Mouse (Mus musculus) forebrain, embryonic 12.5 days (tissue): Measurements from ENCODE around the gene Klhl5. TPM values are rescaled to one million over a fixed set of nuclear protein-coding genes. Genes with fewer than 3 reads are reported as not detected.

Source experiments
- ATAC-seq: fragments of 200-750 bp; cut with Nextera tagmentation; 2 replicates; pipeline ENCODE4 v1.8.0; 2017; ENCODE audit warnings: moderate TSS enrichment; ENCODE audit not compliant: low FRiP score
- H3K27ac ChIP-seq: fragments of 300-500 bp; sonication (generic); 2 replicates; pipeline ENCODE4 v1.5.1; 2016; ENCODE audit warnings: mild to moderate bottlenecking
- H3K27me3 ChIP-seq: fragments of 300-500 bp; sonication (generic); 2 replicates; pipeline ENCODE4 v1.6.1; 2016; ENCODE audit warnings: mild to moderate bottlenecking
- H3K36me3 ChIP-seq: fragments of 300-500 bp; sonication (generic); replicated peaks from 2 replicates; pipeline ENCODE4 v1.6.1; 2016; ENCODE audit warnings: mild to moderate bottlenecking
- H3K4me1 ChIP-seq: fragments of 300-500 bp; sonication (generic); 2 replicates; pipeline ENCODE4 v1.6.1; 2016
- H3K4me2 ChIP-seq: fragments of 300-500 bp; sonication (generic); 2 replicates; pipeline ENCODE4 v1.6.1; 2016; ENCODE audit warnings: mild to moderate bottlenecking, moderate library complexity
- H3K4me3 ChIP-seq: fragments of 300-500 bp; sonication (generic); replicated peaks from 2 replicates; pipeline ENCODE4 v1.5.1; 2016; ENCODE audit warnings: mild to moderate bottlenecking
- H3K9ac ChIP-seq: fragments of 300-500 bp; sonication (generic); 2 replicates; pipeline ENCODE4 v1.6.1; 2016; ENCODE audit warnings: mild to moderate bottlenecking
- H3K9me3 ChIP-seq: fragments of 300-500 bp; sonication (generic); 2 replicates; pipeline ENCODE4 v1.6.1; 2016
- WGBS: fragments of 180-500 bp; shearing (Covaris S2); methylation state at CpG from one replicate; pipeline ENCODE4 v1.1.7; 2016; 5-methylcytosine and 5-hydroxymethylcytosine counted together
- polyA plus RNA-seq: library from polyadenylated mRNA; unstranded; fragments of >200 nt; fragmentation: Nextera tagmentation; extraction: Ambion mirVana; gene quantifications from 2 replicates; pipeline ENCODE4 v1.2.1, GENCODE M21; 2016

The Klhl5 gene
- polyA plus RNA-seq, 1 experiment from 2014 or later, result 47.6 TPM

GRCm38 (mm10) chr5:65130528-65131210 is 23.3 kb downstream of the Klhl5 start:
- 2% methylated on average over 12 of the region's 12 CpGs for WGBS
- Histone ChIP-seq H3K27ac (peak overlapping the region; percentile 85), H3K27me3 (no peaks in the 10 kb centered on the region), H3K4me3 (peak overlapping the region; percentile 55), H3K9ac (peak overlapping the region; percentile 70), H3K4me2 (peak overlapping the region; percentile 71), H3K4me1 (peaks cover 22% of the 10 kb centered on the region), H3K9me3 (no peaks in the 10 kb centered on the region), H3K36me3 (no peaks in the 10 kb centered on the region)
- ATAC-seq, result peak; percentile 95

DNA sequence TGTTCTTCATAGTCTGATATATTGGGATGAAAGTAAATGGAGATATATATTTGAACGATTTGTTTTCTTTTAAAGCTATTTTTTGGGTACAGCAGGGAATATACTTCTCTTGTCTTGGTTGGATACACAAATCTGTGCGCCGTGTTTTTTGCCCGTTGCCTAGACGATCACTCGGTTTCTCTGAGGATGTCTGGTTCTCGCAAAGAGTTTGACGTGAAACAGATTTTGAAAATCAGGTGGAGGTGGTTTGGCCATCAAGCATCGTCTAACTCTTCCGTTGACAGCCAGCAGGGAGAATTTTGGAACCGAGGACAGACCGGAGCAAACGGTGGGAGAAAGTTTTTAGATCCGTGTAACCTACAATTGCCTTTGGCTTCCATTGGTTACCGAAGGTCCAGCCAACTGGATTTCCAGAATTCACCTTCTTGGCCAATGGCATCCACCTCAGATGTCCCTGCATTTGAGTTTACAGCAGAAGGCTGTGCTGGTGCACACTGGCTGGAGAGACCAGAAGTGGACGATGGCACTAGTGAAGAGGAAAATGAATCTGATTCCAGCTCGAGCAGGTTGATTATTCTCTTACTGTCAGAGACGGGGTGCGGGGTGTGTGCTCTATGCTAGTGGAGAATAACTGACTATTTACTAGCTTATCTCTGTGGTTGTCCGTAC is 24.0 kb downstream of the Klhl5 start:
- H3K27me3 ChIP-seq, result no peaks in the 10 kb centered on the region
- H3K4me2 ChIP-seq, result peak overlapping the region; percentile 71
- peak overlapping the region; percentile 55 for H3K4me3 ChIP-seq
- H3K4me1 ChIP-seq, result peaks cover 26% of the 10 kb centered on the region
- 5% methylated on average over 20 of the region's 20 CpGs for WGBS
- H3K27ac ChIP-seq, result peak overlapping the region; percentile 85
- ATAC-seq, result peak; percentile 33
- H3K9ac ChIP-seq, result peak overlapping the region; percentile 70
- no peaks in the 10 kb centered on the region for H3K9me3 ChIP-seq
- H3K36me3 ChIP-seq, result no peaks in the 10 kb centered on the region

- Histone ChIP-seq H3K4me1 (peaks cover 5% of the 10 kb centered on the region; the same call in 1 of the 2 replicates), H3K4me3 (no peak overlapping the region), H3K4me2 (no peak overlapping the region), H3K36me3 (peaks cover 1% of the 10 kb centered on the region; the same call in 1 of the 2 replicates), H3K27me3 (no peaks in the 10 kb centered on the region), H3K27ac (no peak overlapping the region), H3K9me3 (no peaks in the 10 kb centered on the region), H3K9ac (no peak overlapping the region)
- ATAC-seq, result no peak
- WGBS, result 89% methylated on average over 7 of the region's 7 CpGs
These were observed 28.8 kb downstream of the Klhl5 start for GRCm38 (mm10) chr5:65136159-65136558.

DNA sequence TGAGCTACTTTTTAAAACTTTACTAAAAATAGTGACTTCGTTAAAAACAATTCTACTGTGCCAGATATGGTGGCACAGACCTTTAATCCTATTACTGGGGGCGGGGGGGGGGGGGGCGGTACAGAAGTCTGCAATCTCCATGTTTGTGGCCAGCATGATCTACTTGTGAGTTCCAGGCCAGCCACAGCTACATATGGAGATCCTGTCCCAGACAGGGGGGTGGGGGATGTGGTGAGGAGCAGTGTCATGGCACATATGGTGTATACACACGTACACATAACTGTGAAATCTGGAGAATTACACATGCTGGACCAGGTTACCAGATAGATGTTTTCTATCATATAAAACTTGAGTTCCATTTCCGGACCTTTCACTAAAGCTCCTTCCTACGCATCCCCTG is 29.7 kb downstream of the Klhl5 start:
- Histone ChIP-seq H3K9me3 (no peaks in the 10 kb centered on the region), H3K36me3 (peaks cover 10% of the 10 kb centered on the region), H3K4me3 (no peak overlapping the region), H3K27me3 (no peaks in the 10 kb centered on the region), H3K4me1 (peaks cover 5% of the 10 kb centered on the region; the same call in 1 of the 2 replicates), H3K27ac (no peak overlapping the region), H3K4me2 (no peak overlapping the region), H3K9ac (no peak overlapping the region)
- no peak for ATAC-seq
- 85% methylated on average over 6 of the region's 6 CpGs for WGBS

DNA sequence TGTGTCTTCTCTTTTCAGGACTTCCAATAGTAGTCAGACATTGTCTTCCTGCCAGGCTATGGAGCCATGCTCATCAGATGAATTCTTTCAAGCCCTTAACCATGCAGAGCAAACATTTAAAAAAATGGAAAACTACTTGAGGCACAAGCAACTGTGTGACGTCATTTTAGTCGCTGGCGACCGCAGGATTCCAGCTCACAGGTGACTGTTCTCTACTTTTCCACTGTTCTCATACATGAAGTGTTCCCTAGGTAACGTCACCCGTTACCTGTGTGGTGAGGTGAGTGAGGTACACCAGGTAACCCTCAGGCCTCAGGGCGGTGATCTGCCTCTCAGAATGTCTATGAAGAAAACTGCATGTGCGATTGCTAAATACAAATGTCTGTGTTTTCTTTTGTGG is 33.9 kb downstream of the Klhl5 start:
- whole genome bisulfite sequencing, result 94% methylated on average over 8 of the region's 8 CpGs
- no peak overlapping the region for H3K27ac ChIP-seq
- H3K9me3 ChIP-seq, result no peaks in the 10 kb centered on the region
- no peak overlapping the region for H3K9ac ChIP-seq
- no peaks in the 10 kb centered on the region for H3K4me1 ChIP-seq
- no peak overlapping the region for H3K4me3 ChIP-seq
- ATAC-seq, result no peak
- H3K36me3 ChIP-seq, result peaks cover 39% of the 10 kb centered on the region
- no peak overlapping the region for H3K4me2 ChIP-seq
- H3K27me3 ChIP-seq, result no peaks in the 10 kb centered on the region

- no peaks in the 10 kb centered on the region for H3K27me3 ChIP-seq
- no peaks in the 10 kb centered on the region for H3K9me3 ChIP-seq
- no peak for ATAC-seq
- no peak overlapping the region for H3K27ac ChIP-seq
- H3K36me3 ChIP-seq, result peaks cover 46% of the 10 kb centered on the region
- H3K4me2 ChIP-seq, result no peak overlapping the region
- H3K4me1 ChIP-seq, result no peaks in the 10 kb centered on the region
- no peak overlapping the region for H3K9ac ChIP-seq
- WGBS, result 79% methylated on average over 6 of the region's 6 CpGs
- no peak overlapping the region for H3K4me3 ChIP-seq
These were observed 34.9 kb downstream of the Klhl5 start for GRCm38 (mm10) chr5:65142247-65142646.

DNA sequence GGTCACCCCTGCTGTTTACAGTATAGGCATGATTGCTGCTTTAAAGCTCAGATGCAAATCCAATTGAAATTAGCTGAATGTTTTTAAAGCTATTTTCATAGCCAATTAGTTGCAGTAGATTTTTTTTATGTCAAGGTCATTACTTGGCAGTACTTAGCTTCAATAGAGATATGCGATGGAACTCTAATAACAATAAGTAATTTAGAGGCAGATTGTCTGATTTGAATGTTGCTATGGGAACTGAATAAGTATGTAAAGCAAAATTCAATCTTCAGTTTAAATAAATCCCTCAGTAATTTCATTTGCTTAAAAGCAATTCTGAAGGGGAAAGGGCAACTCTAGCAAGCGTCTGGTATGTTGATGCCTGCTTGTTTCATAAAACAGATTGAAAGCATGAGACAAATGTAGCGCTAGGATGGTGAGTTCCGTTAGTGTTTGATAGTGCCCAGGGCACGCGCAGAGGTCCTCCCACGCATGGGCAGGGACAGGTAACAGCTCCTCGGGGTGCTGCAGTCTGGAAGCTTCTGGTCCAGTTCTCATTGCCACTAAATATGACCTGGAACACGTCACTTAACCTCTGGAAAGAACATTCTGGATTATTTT is 38.3 kb downstream of the Klhl5 start:
- Histone ChIP-seq H3K4me2 (no peak overlapping the region), H3K27me3 (no peaks in the 10 kb centered on the region), H3K4me1 (no peaks in the 10 kb centered on the region), H3K4me3 (no peak overlapping the region), H3K9ac (no peak overlapping the region), H3K36me3 (peaks cover 77% of the 10 kb centered on the region), H3K9me3 (no peaks in the 10 kb centered on the region), H3K27ac (no peak overlapping the region)
- no peak for ATAC-seq
- 79% methylated on average over 9 of the region's 9 CpGs for WGBS

DNA sequence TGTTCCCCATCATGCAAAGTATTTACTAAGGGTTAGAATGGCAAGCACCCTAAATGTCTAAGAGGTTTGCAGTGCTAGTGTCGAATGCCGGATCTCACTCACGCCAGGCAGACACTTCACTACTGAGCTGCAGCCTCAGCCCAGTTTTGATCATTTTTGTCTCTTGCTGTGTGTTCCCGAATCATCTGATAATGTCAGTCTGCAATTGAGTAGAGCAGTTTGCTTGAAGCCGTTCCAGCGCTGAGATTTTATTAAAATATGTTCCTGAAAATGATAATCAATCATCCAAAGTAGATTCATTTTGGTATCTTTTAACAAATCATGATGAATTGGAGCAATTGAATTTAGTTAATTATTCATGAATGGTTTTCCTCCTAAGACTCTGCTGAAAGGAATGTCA is 39.4 kb downstream of the Klhl5 start:
- no peaks in the 10 kb centered on the region for H3K27me3 ChIP-seq
- 87% methylated on average over 6 of the region's 6 CpGs for WGBS
- no peaks in the 10 kb centered on the region for H3K4me1 ChIP-seq
- H3K9me3 ChIP-seq, result no peaks in the 10 kb centered on the region
- no peak overlapping the region for H3K4me2 ChIP-seq
- no peak overlapping the region for H3K9ac ChIP-seq
- H3K4me3 ChIP-seq, result no peak overlapping the region
- peaks cover 81% of the 10 kb centered on the region for H3K36me3 ChIP-seq
- ATAC-seq, result no peak
- H3K27ac ChIP-seq, result no peak overlapping the region

- Histone ChIP-seq H3K36me3 (peaks cover 83% of the 10 kb centered on the region), H3K4me3 (no peak overlapping the region)
These were observed 42.4 kb downstream of the Klhl5 start for GRCm38 (mm10) chr5:65149706-65150105.

GRCm38 (mm10) chr5:65150376-65150955 is 43.1 kb downstream of the Klhl5 start:
- Histone ChIP-seq H3K36me3 (peaks cover 76% of the 10 kb centered on the region), H3K4me1 (no peaks in the 10 kb centered on the region)
- no peak for ATAC-seq

More at GRCm38 (mm10) chr5:65149706-65150105, 42.4 kb downstream of the Klhl5 start:
- Histone ChIP-seq H3K9ac (no peak overlapping the region), H3K27me3 (no peaks in the 10 kb centered on the region), H3K27ac (no peak overlapping the region), H3K4me2 (no peak overlapping the region), H3K4me1 (no peaks in the 10 kb centered on the region), H3K9me3 (no peaks in the 10 kb centered on the region)
- 95% methylated on average over 6 of the region's 6 CpGs for WGBS
- no peak for ATAC-seq

GRCm38 (mm10) chr5:65151276-65151675 is 43.9 kb downstream of the Klhl5 start:
- no peaks in the 10 kb centered on the region for H3K9me3 ChIP-seq
- no peak overlapping the region for H3K27ac ChIP-seq
- no peak overlapping the region for H3K4me2 ChIP-seq
- H3K4me3 ChIP-seq, result no peak overlapping the region
- WGBS, result 100% methylated on average over 3 of the region's 3 CpGs
- peaks cover 80% of the 10 kb centered on the region for H3K36me3 ChIP-seq
- H3K4me1 ChIP-seq, result no peaks in the 10 kb centered on the region
- no peak overlapping the region for H3K9ac ChIP-seq
- no peaks in the 10 kb centered on the region for H3K27me3 ChIP-seq
- no peak for ATAC-seq

More at GRCm38 (mm10) chr5:65150376-65150955, 43.1 kb downstream of the Klhl5 start:
- H3K4me3 ChIP-seq, result no peak overlapping the region
- H3K9me3 ChIP-seq, result no peaks in the 10 kb centered on the region
- no peaks in the 10 kb centered on the region for H3K27me3 ChIP-seq
- no peak overlapping the region for H3K9ac ChIP-seq
- H3K27ac ChIP-seq, result no peak overlapping the region
- no peak overlapping the region for H3K4me2 ChIP-seq
- WGBS, result 91% methylated on average over 8 of the region's 8 CpGs

DNA sequence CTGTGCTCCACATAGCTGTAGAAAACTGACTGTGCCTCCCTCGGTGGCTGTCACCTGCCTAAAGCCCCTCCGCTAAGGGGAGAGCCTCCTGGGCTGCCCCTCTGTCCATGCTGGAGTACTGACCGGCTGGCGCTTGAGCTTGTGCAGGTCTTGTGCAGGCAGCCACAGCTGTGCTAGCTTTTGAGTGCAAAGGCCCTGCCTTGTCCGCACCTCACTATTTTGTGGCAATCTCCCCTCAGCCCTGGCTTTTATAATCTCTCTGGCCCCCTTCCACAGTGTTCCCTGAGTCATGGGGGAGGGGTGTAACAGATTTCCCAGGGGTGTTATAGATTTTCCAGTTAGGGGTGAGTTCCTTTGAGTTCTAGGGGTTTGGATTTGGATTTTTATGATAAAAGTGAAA is 44.4 kb downstream of the Klhl5 start:
- no peak overlapping the region for H3K9ac ChIP-seq
- H3K4me1 ChIP-seq, result no peaks in the 10 kb centered on the region
- H3K4me3 ChIP-seq, result no peak overlapping the region
- H3K36me3 ChIP-seq, result peaks cover 82% of the 10 kb centered on the region
- ATAC-seq, result no peak
- no peak overlapping the region for H3K27ac ChIP-seq
- no peak overlapping the region for H3K4me2 ChIP-seq
- no peaks in the 10 kb centered on the region for H3K27me3 ChIP-seq
- no peaks in the 10 kb centered on the region for H3K9me3 ChIP-seq
- 82% methylated on average over 5 of the region's 5 CpGs for WGBS
